In the genomic region with DNA sequence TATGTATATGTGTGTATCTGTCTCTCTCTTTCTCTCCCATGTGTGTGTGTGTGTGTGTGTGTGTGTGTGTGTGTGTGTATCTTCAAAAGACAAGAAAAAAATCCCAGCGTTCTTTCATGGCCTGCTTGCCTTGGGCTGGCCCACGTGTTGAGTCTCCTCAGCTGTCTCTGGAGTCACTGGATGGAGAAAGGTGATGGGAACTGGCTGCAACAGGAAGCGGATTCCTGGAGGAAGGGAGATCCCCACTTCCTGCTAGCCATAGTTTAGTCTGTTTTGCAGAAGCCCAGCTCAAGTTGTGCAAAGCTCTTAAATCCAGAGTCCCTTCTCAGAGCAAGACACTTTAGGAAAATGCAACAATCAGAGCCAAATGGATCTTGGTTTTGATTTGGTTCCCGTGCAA, we compare ENCODE assay signal across 23 mouse cellular contexts. TPM values are rescaled to one million over a fixed set of nuclear protein-coding genes. Genes with fewer than 3 reads are reported as not detected.
"Had no signal": no experiment of that assay in that cellular context is flagged by ENCODE, and none has a peak within 500 bp of the region (broad histone marks: within the 10 kb centered on the region; RNA-seq: fewer than 3 reads in every experiment).

No protein-coding gene starts in this region.

- H3K27me3 ChIP-seq: heart, embryonic 13.5 days; heart, embryonic 15.5 days; hindbrain, embryonic 12.5 days; intestine, embryonic 15.5 days; limb, embryonic 12.5 days; liver, embryonic 13.5 days; liver, embryonic 15.5 days had no signal

- H3K4me1 ChIP-seq: heart, embryonic 15.5 days; hindbrain, embryonic 10.5 days; hindbrain, embryonic 12.5 days; liver, embryonic 13.5 days; liver, embryonic 15.5 days had no signal

- H3K27ac ChIP-seq: gastrocnemius, adult 2 months; heart, adult 2 months; heart, embryonic 13.5 days; heart, embryonic 15.5 days; hindbrain, embryonic 10.5 days; hindbrain, embryonic 12.5 days; hindbrain, embryonic 14.5 days; intestine, embryonic 15.5 days; layer of hippocampus, adult 2 months; left cerebral cortex, adult 2 months; limb, embryonic 10.5 days; limb, embryonic 12.5 days; liver, embryonic 13.5 days; liver, embryonic 15.5 days had no signal

- DNase-seq: gastrocnemius, adult 2 months; gastrocnemius, postnatal 10 days; gastrocnemius, postnatal 25 days; heart, adult 2 months; heart, postnatal 14 days; heart, postnatal 36 days; kidney, adult 8-10 months; kidney, postnatal 4 days; liver; liver, embryonic 13.5 days had no signal

- H3K36me3 ChIP-seq: heart, embryonic 13.5 days; heart, embryonic 15.5 days; hindbrain, embryonic 10.5 days; hindbrain, embryonic 12.5 days; intestine, embryonic 15.5 days; limb, embryonic 10.5 days; limb, embryonic 12.5 days; liver, embryonic 13.5 days; liver, embryonic 15.5 days had no signal

- H3K4me3 ChIP-seq: gastrocnemius, adult 2 months; heart, adult 2 months; heart, embryonic 13.5 days; heart, embryonic 15.5 days; hindbrain, embryonic 10.5 days; hindbrain, embryonic 12.5 days; intestine, embryonic 15.5 days; layer of hippocampus, adult 2 months; left cerebral cortex, adult 2 months; limb, embryonic 10.5 days; limb, embryonic 12.5 days; liver, embryonic 13.5 days; liver, embryonic 15.5 days had no signal

RNA-seq across cellular contexts. Expression of gene Kcne4, which starts 6.7 kb away (rescaled TPM):
- total RNA-seq: granulocyte monocyte progenitor cell, adult 5-6 weeks had no signal
- polyA plus RNA-seq: inflammation-experienced regulatory T-cells, adult 6 months had no signal
